Mouse (Mus musculus): ENCODE data around the gene Ascc1.

Ascc1 gene

GRCm38 (mm10) chr10:60080601-60080981, 78.0 kb downstream of the Ascc1 start:
- peak in 1 of 2 experiments; percentile 29 for DNase-seq

- peak; percentile 36 to 49 for DNase-seq
Measured at GRCm38 (mm10) chr10:60080982-60081825, 78.6 kb downstream of the Ascc1 start.

GRCm38 (mm10) chr10:60081905-60082304, 79.3 kb downstream of the Ascc1 start:
- DNase-seq = peak in 1 of 2 experiments; percentile 12

GRCm38 (mm10) chr10:60084065-60084464, 81.5 kb downstream of the Ascc1 start:
- no peak for DNase-seq

GRCm38 (mm10) chr10:60092311-60092710, 89.7 kb downstream of the Ascc1 start:
- no peak for DNase-seq

GRCm38 (mm10) chr10:60093751-60094150, 91.1 kb downstream of the Ascc1 start:
- no peak for DNase-seq

- no peak for DNase-seq
Measured at GRCm38 (mm10) chr10:60095558-60095957, 93.0 kb downstream of the Ascc1 start.

GRCm38 (mm10) chr10:60096302-60096701, 93.7 kb downstream of the Ascc1 start:
- DNase-seq = no peak

GRCm38 (mm10) chr10:60097146-60097545, 94.5 kb downstream of the Ascc1 start:
- DNase-seq = no peak

- DNase-seq = no peak
Measured at GRCm38 (mm10) chr10:60097774-60098173, 95.2 kb downstream of the Ascc1 start.

- DNase-seq = no peak
Measured at GRCm38 (mm10) chr10:60105391-60106145, 103.0 kb downstream of the Ascc1 start.

- peak in 1 of 2 experiments; percentile 16 for DNase-seq
Measured at GRCm38 (mm10) chr10:60106146-60106530, 103.5 kb downstream of the Ascc1 start, which contains the start of gene Spock2. TSS of gene Spock2 (plus strand) at chr10:60106219.

GRCm38 (mm10) chr10:60106531-60107186, 104.1 kb downstream of the Ascc1 start:
- peak in 1 of 2 experiments; percentile 31 for DNase-seq

- no peak for DNase-seq
Measured at GRCm38 (mm10) chr10:60107448-60107847, 104.8 kb downstream of the Ascc1 start.

- DNase-seq = no peak
Measured at GRCm38 (mm10) chr10:60108321-60109111, 105.9 kb downstream of the Ascc1 start.

GRCm38 (mm10) chr10:60109336-60109735, 106.7 kb downstream of the Ascc1 start:
- DNase-seq = no peak

- no peak for DNase-seq
Measured at GRCm38 (mm10) chr10:60109989-60110388, 107.4 kb downstream of the Ascc1 start.

- no peak for DNase-seq
Measured at GRCm38 (mm10) chr10:60110908-60111475, 108.4 kb downstream of the Ascc1 start.

- no peak for DNase-seq
Measured at GRCm38 (mm10) chr10:60113965-60114690, 111.5 kb downstream of the Ascc1 start.

GRCm38 (mm10) chr10:60115345-60116185, 113.0 kb downstream of the Ascc1 start:
- DNase-seq = peak in 1 of 2 experiments; percentile 28
